Comparison of ENCODE assay signal across 7 mouse cellular contexts in the genomic region with DNA sequence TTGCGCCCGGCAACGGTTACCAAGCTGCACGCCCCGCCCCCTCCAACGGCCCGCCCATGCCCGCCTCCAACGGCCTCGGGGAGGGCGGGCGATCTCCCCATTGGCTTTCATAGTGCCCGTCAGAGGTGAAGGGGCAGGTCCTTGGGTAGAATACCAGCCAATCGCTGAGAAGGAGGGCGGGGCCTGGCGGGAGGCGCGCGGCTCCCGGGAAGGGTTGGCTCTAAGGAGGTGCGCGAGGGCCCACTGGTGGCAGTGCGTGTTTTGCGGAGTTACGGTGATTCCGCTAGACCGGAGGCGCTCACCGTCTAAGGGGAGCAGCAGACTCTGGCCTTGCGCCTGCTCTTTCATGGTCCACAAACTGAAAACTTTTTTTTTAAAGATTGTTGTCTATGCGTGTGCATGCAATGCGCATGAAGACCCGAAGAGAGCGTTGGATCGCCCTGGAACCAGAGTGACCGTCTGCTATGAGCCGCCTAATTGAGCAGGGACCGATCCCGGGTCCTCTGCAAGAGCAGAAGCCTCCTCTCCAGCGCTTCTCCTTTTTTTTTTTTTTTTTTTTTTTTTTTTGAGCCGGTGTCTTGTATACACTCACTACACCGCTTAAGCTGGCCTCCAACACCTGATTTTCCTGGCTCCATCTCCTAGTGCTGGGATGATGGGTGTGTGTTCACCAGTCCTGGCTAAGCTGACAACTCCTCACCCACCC. TPM values are rescaled to one million over a fixed set of nuclear protein-coding genes. Genes with fewer than 3 reads are reported as not detected.
DNase-seq lines count a peak whose midpoint lies in the region; ATAC-seq lines count a peak whose summit lies in the region.

No protein-coding gene starts in this region.

- peaks cover 59% of the 10 kb centered on the region for H3K27me3 ChIP-seq in embryonic facial prominence, embryonic 10.5 days (replicated peaks; ENCODE audit: low read depth, poor library complexity, severe bottlenecking)
- peaks cover 50% of the 10 kb centered on the region for H3K27me3 ChIP-seq in limb, embryonic 10.5 days (ENCODE audit: low read depth, poor library complexity, severe bottlenecking)
- H3K27me3 ChIP-seq in midbrain, embryonic 13.5 days: peaks cover 23% of the 10 kb centered on the region

- H3K36me3 ChIP-seq in embryonic facial prominence, embryonic 10.5 days (replicated peaks): no peaks in the 10 kb centered on the region
- no peaks in the 10 kb centered on the region for H3K36me3 ChIP-seq in limb, embryonic 10.5 days
- no peaks in the 10 kb centered on the region for H3K36me3 ChIP-seq in midbrain, embryonic 13.5 days

- peak; percentile 96 for ATAC-seq in granulocyte monocyte progenitor cell, adult 5-6 weeks (replicated peaks; ENCODE audit: poor library complexity, severe bottlenecking)
- ATAC-seq in midbrain, embryonic 13.5 days: peak; percentile 99

- peak; percentile 99 for DNase-seq in adrenal gland, postnatal 10 days
- DNase-seq in embryonic facial prominence, embryonic 10.5 days (ENCODE audit: low spot score): peak; percentile 99
- DNase-seq in kidney, adult 11 months: peak; percentile 98
- peak; percentile 99 for DNase-seq in limb, embryonic 10.5 days (ENCODE audit: low spot score)
- DNase-seq in spleen, adult 12 weeks (ENCODE audit: low spot score): peak; percentile 98

- H3K4me1 ChIP-seq in embryonic facial prominence, embryonic 10.5 days: peaks cover 18% of the 10 kb centered on the region
- peaks cover 20% of the 10 kb centered on the region for H3K4me1 ChIP-seq in limb, embryonic 10.5 days
- peaks cover 22% of the 10 kb centered on the region for H3K4me1 ChIP-seq in midbrain, embryonic 13.5 days (replicated peaks)

- peak overlapping the region; percentile 58 for H3K9ac ChIP-seq in midbrain, embryonic 13.5 days (replicated peaks)

- H3K4me2 ChIP-seq in midbrain, embryonic 13.5 days (replicated peaks): peak overlapping the region; percentile 84

- peak overlapping the region; percentile 79 for H3K27ac ChIP-seq in embryonic facial prominence, embryonic 10.5 days (replicated peaks)
- peak overlapping the region; percentile 78 for H3K27ac ChIP-seq in limb, embryonic 10.5 days
- H3K27ac ChIP-seq in midbrain, embryonic 13.5 days: no peak overlapping the region

- under 1% methylated on average over 42 of the region's 42 CpGs for WGBS in embryonic facial prominence, embryonic 10.5 days
- under 1% methylated on average over 42 of the region's 42 CpGs for WGBS in limb, embryonic 10.5 days
- WGBS in midbrain, embryonic 13.5 days: 2% methylated on average over 42 of the region's 42 CpGs

- H3K9me3 ChIP-seq in embryonic facial prominence, embryonic 10.5 days: no peaks in the 10 kb centered on the region
- H3K9me3 ChIP-seq in limb, embryonic 10.5 days (replicated peaks): no peaks in the 10 kb centered on the region
- H3K9me3 ChIP-seq in midbrain, embryonic 13.5 days: no peaks in the 10 kb centered on the region

- peak overlapping the region; percentile 79 for H3K4me3 ChIP-seq in embryonic facial prominence, embryonic 10.5 days
- H3K4me3 ChIP-seq in limb, embryonic 10.5 days: peak overlapping the region; percentile 70
- peak overlapping the region; percentile 60 for H3K4me3 ChIP-seq in midbrain, embryonic 13.5 days (replicated peaks)

RNA-seq across cellular contexts. Expression of gene Rfx2, which starts 0.5 kb away (rescaled TPM):
- total RNA-seq in adrenal gland, postnatal 10 days (2021): 1 to 10 TPM; 5.5 to 5.7 TPM
- polyA plus RNA-seq in embryonic facial prominence, embryonic 10.5 days (2016; fragmentation: Nextera tagmentation; extraction: Ambion mirVana): 4.0 and 5.3 TPM in 2 replicates
- total RNA-seq in granulocyte monocyte progenitor cell, adult 5-6 weeks (2014; fragmentation: Nextera tagmentation): 4.4 and 6.4 TPM in 2 replicates
- total RNA-seq in granulocyte monocyte progenitor cell, adult 5-6 weeks (2017): 1.6 and 2.8 TPM in 2 replicates
- 3.2 and 4.5 TPM in 2 replicates for polyA plus RNA-seq in limb, embryonic 10.5 days (2016; fragmentation: Nextera tagmentation; extraction: Ambion mirVana)
- polyA plus RNA-seq in midbrain, embryonic 13.5 days (2015; fragmentation: Nextera tagmentation; extraction: Ambion mirVana): 4.0 and 6.3 TPM in 2 replicates

RNA-seq across cellular contexts. Expression of gene Acsbg2, which starts 43.0 kb away (rescaled TPM):
- total RNA-seq in adrenal gland, postnatal 10 days (2021): under 1 TPM in 1 of 2 experiments, not detected in 1; 0.12 TPM
- not detected in 2 replicates for polyA plus RNA-seq in embryonic facial prominence, embryonic 10.5 days (2016; fragmentation: Nextera tagmentation; extraction: Ambion mirVana)
- not detected in 2 replicates for total RNA-seq in granulocyte monocyte progenitor cell, adult 5-6 weeks (2014; fragmentation: Nextera tagmentation)
- total RNA-seq in granulocyte monocyte progenitor cell, adult 5-6 weeks (2017): not detected in 2 replicates
- not detected in 2 replicates for polyA plus RNA-seq in limb, embryonic 10.5 days (2016; fragmentation: Nextera tagmentation; extraction: Ambion mirVana)
- polyA plus RNA-seq in midbrain, embryonic 13.5 days (2015; fragmentation: Nextera tagmentation; extraction: Ambion mirVana): not detected in 2 replicates

RNA-seq across cellular contexts. Expression of gene 1700061G19Rik, which starts 44.0 kb away (rescaled TPM):
- total RNA-seq in adrenal gland, postnatal 10 days (2021): 1 to 10 TPM; 1.2 to 2.6 TPM
- polyA plus RNA-seq in embryonic facial prominence, embryonic 10.5 days (2016; fragmentation: Nextera tagmentation; extraction: Ambion mirVana): 0.44 and 0.52 TPM in 2 replicates
- total RNA-seq in granulocyte monocyte progenitor cell, adult 5-6 weeks (2014; fragmentation: Nextera tagmentation): 0.47 TPM in 1 of 2 replicates, not detected in the other
- total RNA-seq in granulocyte monocyte progenitor cell, adult 5-6 weeks (2017): 0.17 TPM in 1 of 2 replicates, not detected in the other
- 0.50 and 0.73 TPM in 2 replicates for polyA plus RNA-seq in limb, embryonic 10.5 days (2016; fragmentation: Nextera tagmentation; extraction: Ambion mirVana)
- polyA plus RNA-seq in midbrain, embryonic 13.5 days (2015; fragmentation: Nextera tagmentation; extraction: Ambion mirVana): 0.43 and 0.74 TPM in 2 replicates
